Mouse (Mus musculus) hindbrain, embryonic 12.5 days (tissue): ENCODE data around the gene Bmpr1a. TPM values are rescaled to one million over a fixed set of nuclear protein-coding genes. Genes with fewer than 3 reads are reported as not detected.
"Not testable (repeated sequence)": the region's sequence is repeated elsewhere in the genome, so short reads cannot be mapped to it uniquely, and the experiment has no call there.

Source experiments
- ATAC-seq: fragments of 200-750 bp; cut with Nextera tagmentation; 2 replicates; pipeline ENCODE4 v1.8.0; 2017; ENCODE audit warnings: moderate TSS enrichment; ENCODE audit not compliant: low FRiP score
- H3K27ac ChIP-seq: fragments of 300-500 bp; sonication (generic); 2 replicates; pipeline ENCODE4 v1.5.1; 2016; ENCODE audit warnings: mild to moderate bottlenecking
- H3K27me3 ChIP-seq: fragments of 300-500 bp; sonication (generic); 2 replicates; pipeline ENCODE4 v1.6.1; 2016; ENCODE audit warnings: mild to moderate bottlenecking
- H3K36me3 ChIP-seq: fragments of 300-500 bp; sonication (generic); 2 replicates; pipeline ENCODE4 v1.6.1; 2016; ENCODE audit warnings: mild to moderate bottlenecking
- H3K4me1 ChIP-seq: fragments of 300-500 bp; sonication (generic); 2 replicates; pipeline ENCODE4 v1.6.1; 2016
- H3K4me2 ChIP-seq: fragments of 300-500 bp; sonication (generic); replicated peaks from 2 replicates; pipeline ENCODE4 v1.6.1; 2016; ENCODE audit warnings: mild to moderate bottlenecking
- H3K4me3 ChIP-seq: fragments of 300-500 bp; sonication (generic); 2 replicates; pipeline ENCODE4 v1.5.1; 2016; ENCODE audit warnings: mild to moderate bottlenecking
- H3K9ac ChIP-seq: fragments of 300-500 bp; sonication (generic); 2 replicates; pipeline ENCODE4 v1.6.1; 2016; ENCODE audit warnings: mild to moderate bottlenecking, moderate library complexity
- H3K9me3 ChIP-seq: fragments of 300-500 bp; sonication (generic); replicated peaks from 2 replicates; pipeline ENCODE4 v1.6.1; 2016; ENCODE audit warnings: mild to moderate bottlenecking
- WGBS: fragments of 180-500 bp; shearing (Covaris S2); methylation state at CpG from one replicate; pipeline ENCODE4 v1.1.7; 2016; 5-methylcytosine and 5-hydroxymethylcytosine counted together
- polyA plus RNA-seq: library from polyadenylated mRNA; unstranded; fragments of >200 nt; fragmentation: Nextera tagmentation; extraction: Ambion mirVana; gene quantifications from 2 replicates; pipeline ENCODE4 v1.2.1, GENCODE M21; 2016

Gene Bmpr1a
- polyA plus RNA-seq, 1 experiment from 2014 or later, result 47.6 TPM

- Histone ChIP-seq H3K36me3 (no peaks in the 10 kb centered on the region), H3K4me2 (peak overlapping the region; percentile 21), H3K4me1 (peaks cover 15% of the 10 kb centered on the region), H3K9ac (no peak overlapping the region), H3K27me3 (no peaks in the 10 kb centered on the region), H3K4me3 (peak overlapping the region; percentile 13; the same call in 1 of the 2 replicates), H3K9me3 (no peaks in the 10 kb centered on the region), H3K27ac (peak overlapping the region; percentile 66; the same call in 1 of the 2 replicates)
- ATAC-seq, result no peak
- WGBS, result 82% methylated on average over 6 of the region's 6 CpGs
Observed at GRCm38 (mm10) chr14:34373581-34373980, 129.6 kb downstream of the Bmpr1a start.

- peaks cover 8% of the 10 kb centered on the region for H3K4me1 ChIP-seq
- no peak overlapping the region for H3K27ac ChIP-seq
- ATAC-seq, result no peak
- H3K4me3 ChIP-seq, result no peak overlapping the region
- no peak overlapping the region for H3K9ac ChIP-seq
- peak overlapping the region; percentile 12; the same call in 1 of the 2 replicates for H3K4me2 ChIP-seq
- H3K36me3 ChIP-seq, result no peaks in the 10 kb centered on the region
- H3K27me3 ChIP-seq, result no peaks in the 10 kb centered on the region
- 79% methylated on average over 6 of the region's 6 CpGs for whole genome bisulfite sequencing
- no peaks in the 10 kb centered on the region for H3K9me3 ChIP-seq
Observed at GRCm38 (mm10) chr14:34372646-34373045, 130.5 kb downstream of the Bmpr1a start.

- H3K4me1 ChIP-seq, result peaks cover 8% of the 10 kb centered on the region
- H3K27me3 ChIP-seq, result no peaks in the 10 kb centered on the region
- WGBS, result 75% methylated on average over 2 of the region's 2 CpGs
- H3K4me3 ChIP-seq, result no peak overlapping the region
- H3K36me3 ChIP-seq, result no peaks in the 10 kb centered on the region
- H3K27ac ChIP-seq, result no peak overlapping the region
- H3K9me3 ChIP-seq, result no peaks in the 10 kb centered on the region
- peak overlapping the region; percentile 12; the same call in 1 of the 2 replicates for H3K4me2 ChIP-seq
- H3K9ac ChIP-seq, result no peak overlapping the region
- ATAC-seq, result no peak
Observed at GRCm38 (mm10) chr14:34371763-34372162, 131.4 kb downstream of the Bmpr1a start.

GRCm38 (mm10) chr14:34370921-34371320, 132.2 kb downstream of the Bmpr1a start:
- H3K4me1 ChIP-seq, result peaks cover 8% of the 10 kb centered on the region
- ATAC-seq, result no peak
- WGBS, result 89% methylated on average over 3 of the region's 3 CpGs

GRCm38 (mm10) chr14:34370203-34370602, 132.9 kb downstream of the Bmpr1a start:
- peaks cover 8% of the 10 kb centered on the region for H3K4me1 ChIP-seq
- ATAC-seq, result no peak
- no peak overlapping the region for H3K27ac ChIP-seq
- H3K4me3 ChIP-seq, result no peak overlapping the region
- no peaks in the 10 kb centered on the region; the same call in 1 of the 2 replicates for H3K27me3 ChIP-seq
- 54% methylated on average over 3 of the region's 3 CpGs for WGBS
- H3K36me3 ChIP-seq, result no peaks in the 10 kb centered on the region
- H3K9me3 ChIP-seq, result no peaks in the 10 kb centered on the region
- H3K9ac ChIP-seq, result no peak overlapping the region
- H3K4me2 ChIP-seq, result no peak overlapping the region

More at GRCm38 (mm10) chr14:34370921-34371320, 132.2 kb downstream of the Bmpr1a start:
- H3K36me3 ChIP-seq, result no peaks in the 10 kb centered on the region
- H3K4me3 ChIP-seq, result no peak overlapping the region
- no peak overlapping the region for H3K9ac ChIP-seq
- H3K27me3 ChIP-seq, result no peaks in the 10 kb centered on the region
- no peak overlapping the region for H3K4me2 ChIP-seq
- H3K27ac ChIP-seq, result no peak overlapping the region
- H3K9me3 ChIP-seq, result no peaks in the 10 kb centered on the region

- Histone ChIP-seq H3K4me1 (peaks cover 8% of the 10 kb centered on the region; the same call in 1 of the 2 replicates), H3K9ac (no peak overlapping the region), H3K4me3 (no peak overlapping the region), H3K9me3 (no peaks in the 10 kb centered on the region), H3K4me2 (no peak overlapping the region), H3K27me3 (peaks cover 4% of the 10 kb centered on the region; the same call in 1 of the 2 replicates), H3K27ac (no peak overlapping the region), H3K36me3 (no peaks in the 10 kb centered on the region)
- WGBS, result 92% methylated on average over 2 of the region's 2 CpGs
- no peak for ATAC-seq
Observed at GRCm38 (mm10) chr14:34365147-34365507, 138.0 kb downstream of the Bmpr1a start.

GRCm38 (mm10) chr14:34364254-34365146, 138.6 kb downstream of the Bmpr1a start:
- Histone ChIP-seq H3K4me2 (peak overlapping the region; percentile 71), H3K4me3 (peak overlapping the region; percentile 41)
- 75% methylated on average over 15 of the region's 15 CpGs for WGBS
- ATAC-seq, result peak; percentile 62
- H3K4me1 ChIP-seq, H3K27ac ChIP-seq, H3K9ac ChIP-seq, H3K36me3 ChIP-seq, H3K9me3 ChIP-seq, H3K27me3 ChIP-seq: not testable (repeated sequence)

GRCm38 (mm10) chr14:34363490-34364253, 139.5 kb downstream of the Bmpr1a start:
- Histone ChIP-seq H3K27me3 (peaks cover 4% of the 10 kb centered on the region; the same call in 1 of the 2 replicates), H3K9me3 (no peaks in the 10 kb centered on the region), H3K4me2 (peak overlapping the region; percentile 71), H3K9ac (peak overlapping the region; percentile 63), H3K4me1 (peaks cover 8% of the 10 kb centered on the region; the same call in 1 of the 2 replicates), H3K4me3 (peak overlapping the region; percentile 41), H3K36me3 (no peaks in the 10 kb centered on the region), H3K27ac (no peak overlapping the region)
- ATAC-seq, result peak; percentile 87
- 2% methylated on average over 32 of the region's 32 CpGs for WGBS

GRCm38 (mm10) chr14:34362726-34363445, 140.3 kb downstream of the Bmpr1a start:
- ATAC-seq, result peak; percentile 40; the same call in 1 of the 2 replicates
- Histone ChIP-seq H3K36me3 (no peaks in the 10 kb centered on the region), H3K9ac (peak overlapping the region; percentile 63; the same call in 1 of the 2 replicates), H3K4me1 (peaks cover 8% of the 10 kb centered on the region; the same call in 1 of the 2 replicates), H3K27ac (no peak overlapping the region), H3K27me3 (peaks cover 4% of the 10 kb centered on the region; the same call in 1 of the 2 replicates), H3K9me3 (no peaks in the 10 kb centered on the region), H3K4me2 (peak overlapping the region; percentile 71), H3K4me3 (peak overlapping the region; percentile 41)
- WGBS, result 32% methylated on average over 18 of the region's 18 CpGs

GRCm38 (mm10) chr14:34362135-34362534, 141.0 kb downstream of the Bmpr1a start:
- peaks cover 4% of the 10 kb centered on the region; the same call in 1 of the 2 replicates for H3K27me3 ChIP-seq
- no peak overlapping the region for H3K4me2 ChIP-seq
- no peaks in the 10 kb centered on the region for H3K9me3 ChIP-seq
- no peak overlapping the region for H3K9ac ChIP-seq
- H3K4me3 ChIP-seq, result no peak overlapping the region
- ATAC-seq, result no peak
- WGBS, result 89% methylated on average over 4 of the region's 4 CpGs
- no peak overlapping the region for H3K27ac ChIP-seq
- no peaks in the 10 kb centered on the region for H3K36me3 ChIP-seq
- peaks cover 8% of the 10 kb centered on the region; the same call in 1 of the 2 replicates for H3K4me1 ChIP-seq
